Mouse (Mus musculus) megakaryocyte progenitor cell, adult 5-6 weeks (primary cell): ENCODE data around the gene Prep. TPM values are rescaled to one million over a fixed set of nuclear protein-coding genes. Genes with fewer than 3 reads are reported as not detected.
"Not testable (repeated sequence)": the region's sequence is repeated elsewhere in the genome, so short reads cannot be mapped to it uniquely, and the experiment has no call there.

Source experiments
- ATAC-seq: replicated peaks from 2 replicates; pipeline ENCODE4 v1.8.0; 2016; ENCODE audit warnings: mild to moderate bottlenecking, moderate TSS enrichment, inconsistent platforms; ENCODE audit not compliant: poor library complexity
- total RNA-seq, 2 experiments: library from RNA; stranded (forward) in 1 of 2; stranded (reverse) in 1 of 2; fragments of 157-497, 149-512 nt in 1 of 2; fragments of 200-1000 nt in 1 of 2; gene quantifications; 2 replicates each; pipeline versions ENCODE4 v1.2.3 to v1.2.4; 2015 to 2017

Prep gene
- total RNA-seq, 2 experiments from 2014 or later, result 10.0 to 12.7 TPM

DNA sequence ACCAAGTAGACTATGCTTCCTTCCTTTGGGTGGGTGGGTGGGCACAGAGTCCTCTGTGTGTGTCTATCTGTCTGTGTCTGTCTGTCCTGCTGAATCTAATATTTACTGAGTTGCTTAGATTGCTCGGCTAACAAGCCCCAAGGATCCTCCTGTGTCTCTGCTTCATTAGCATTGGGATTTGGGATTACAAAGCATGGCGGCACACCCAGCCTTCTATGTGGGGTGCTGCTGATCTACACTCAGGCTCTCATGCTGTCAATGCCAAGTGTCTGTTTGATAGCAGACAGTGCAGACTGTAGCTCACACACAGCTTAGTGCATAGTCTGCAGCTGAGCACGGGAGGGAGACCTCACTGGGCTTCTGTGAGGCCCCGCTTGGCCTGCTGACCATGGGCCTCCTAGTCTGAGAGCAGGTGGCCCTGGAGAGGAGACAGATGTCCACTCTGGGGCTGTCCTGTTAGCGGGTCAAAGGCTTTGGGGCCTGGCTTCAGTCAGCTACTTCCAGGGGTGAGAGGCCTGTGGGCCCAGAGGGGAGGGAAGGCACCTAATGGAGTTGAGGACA is 8.6 kb downstream of the Prep start:
- no peak for ATAC-seq

DNA sequence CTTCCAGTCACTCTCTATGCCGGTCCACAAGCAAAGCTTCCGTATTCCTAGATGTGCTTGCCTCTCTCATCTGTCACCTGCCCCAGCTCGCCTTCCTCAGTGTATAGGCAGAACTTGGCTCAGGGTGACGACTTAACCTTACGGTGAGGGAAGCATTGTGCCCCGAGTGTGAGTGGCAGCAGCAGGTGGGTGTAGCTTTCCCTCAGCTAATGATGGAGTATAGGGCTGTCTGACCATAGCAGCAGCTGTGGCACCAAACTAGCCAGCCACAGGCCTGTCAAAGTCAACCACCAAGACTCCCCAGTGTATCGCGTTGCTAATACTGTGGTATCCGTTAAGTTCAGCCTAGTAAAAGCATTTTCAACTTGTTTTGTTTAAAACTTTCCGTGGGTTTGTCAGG is 9.6 kb downstream of the Prep start:
- ATAC-seq, result no peak

DNA sequence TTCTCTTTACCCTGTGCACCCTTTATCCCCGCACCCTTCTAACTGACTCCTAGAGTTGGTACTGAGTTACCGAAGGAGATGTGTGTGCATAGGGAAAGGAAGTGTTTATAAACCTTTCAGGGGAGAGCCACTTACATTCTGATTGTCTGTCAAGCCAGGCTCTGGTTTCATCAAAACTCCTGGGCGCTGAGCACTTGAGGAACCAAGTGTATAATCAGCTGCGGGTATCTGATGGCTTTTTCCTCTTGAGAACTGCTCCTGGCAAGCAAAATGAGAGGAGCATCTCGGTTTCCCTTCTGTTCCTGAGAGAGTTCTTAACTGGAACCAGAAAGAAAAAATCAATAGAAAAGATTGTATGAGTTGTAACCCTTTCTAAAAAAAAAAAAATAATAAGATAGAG is 10.3 kb downstream of the Prep start:
- ATAC-seq, result no peak

DNA sequence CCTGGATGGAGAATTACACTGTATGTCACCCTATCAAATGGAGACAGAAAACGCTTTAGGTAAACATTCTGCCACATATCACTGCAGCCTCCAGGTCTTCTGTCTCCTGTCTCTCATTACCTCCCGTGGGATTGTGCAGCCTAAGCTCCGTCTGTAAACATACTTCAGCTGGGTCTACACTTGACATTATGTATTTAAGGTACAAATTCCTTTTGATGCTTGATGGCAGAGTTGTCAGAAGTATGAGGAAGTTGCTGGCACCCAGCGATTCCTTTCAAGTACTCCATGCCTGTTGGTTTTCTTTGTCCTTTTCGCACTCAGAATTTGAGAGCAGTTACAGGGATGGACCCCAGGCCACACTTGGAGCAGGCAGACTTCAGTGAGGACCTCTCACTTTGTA is 12.8 kb downstream of the Prep start:
- no peak for ATAC-seq

DNA sequence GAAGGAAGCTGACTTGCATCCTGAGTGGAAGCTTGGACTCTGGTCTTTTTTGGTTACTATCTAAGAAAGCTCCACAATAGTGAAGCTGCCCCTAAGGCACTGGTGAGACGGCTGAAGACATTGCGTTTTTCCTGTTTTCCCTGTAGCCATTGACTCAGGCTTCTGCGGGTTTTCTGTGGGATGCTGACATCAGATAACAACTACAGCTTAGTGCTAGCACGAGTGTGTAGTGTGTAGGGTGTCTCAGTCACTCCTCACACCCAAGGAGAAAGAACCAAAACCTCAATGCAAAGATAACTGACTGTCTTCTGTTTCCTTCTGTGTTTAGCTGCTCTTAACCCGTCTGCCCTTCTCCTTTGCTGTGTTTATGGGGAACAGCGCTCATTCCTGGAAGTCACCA is 13.5 kb downstream of the Prep start:
- peak; percentile 30; the same call in 1 of the 2 replicates for ATAC-seq

DNA sequence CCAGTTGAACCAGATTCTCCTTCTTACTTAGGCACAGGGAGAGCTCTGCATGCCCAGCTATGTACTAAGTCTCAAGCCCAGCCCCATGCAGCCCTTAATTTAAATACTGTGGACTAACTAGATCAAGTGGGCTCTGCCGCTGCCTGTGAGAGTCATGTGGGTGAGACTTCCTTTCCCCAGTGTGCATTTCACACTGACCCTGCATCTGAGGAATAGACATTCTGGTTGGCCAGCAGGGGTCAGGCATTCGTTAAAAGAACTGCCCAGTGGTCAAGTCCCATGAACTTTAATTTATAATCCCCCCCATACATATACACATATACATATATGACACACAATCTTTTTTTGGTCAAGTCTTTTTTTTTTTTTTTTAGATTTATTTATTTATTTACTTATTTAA is 15.7 kb downstream of the Prep start:
- ATAC-seq, result peak; percentile 38

DNA sequence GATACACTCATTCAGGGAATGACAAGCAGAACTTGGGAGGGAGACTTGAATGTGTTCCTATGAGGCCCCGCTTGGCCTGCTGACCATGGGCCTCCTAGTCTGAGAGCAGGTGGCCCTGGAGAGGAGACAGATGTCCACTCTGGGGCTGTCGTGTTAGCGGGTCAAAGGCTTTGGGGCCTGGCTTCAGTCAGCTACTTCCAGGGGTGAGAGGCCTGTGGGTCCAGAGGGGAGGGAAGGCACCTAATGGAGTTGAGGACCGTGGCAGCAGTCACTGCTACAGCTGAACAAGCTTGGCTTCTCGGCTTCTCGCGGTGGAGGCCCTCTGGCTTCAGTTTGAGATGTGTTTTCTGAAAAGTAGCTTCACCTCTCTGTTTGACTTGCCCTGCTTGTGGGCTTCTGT is 17.0 kb downstream of the Prep start:
- not testable (repeated sequence) for ATAC-seq

DNA sequence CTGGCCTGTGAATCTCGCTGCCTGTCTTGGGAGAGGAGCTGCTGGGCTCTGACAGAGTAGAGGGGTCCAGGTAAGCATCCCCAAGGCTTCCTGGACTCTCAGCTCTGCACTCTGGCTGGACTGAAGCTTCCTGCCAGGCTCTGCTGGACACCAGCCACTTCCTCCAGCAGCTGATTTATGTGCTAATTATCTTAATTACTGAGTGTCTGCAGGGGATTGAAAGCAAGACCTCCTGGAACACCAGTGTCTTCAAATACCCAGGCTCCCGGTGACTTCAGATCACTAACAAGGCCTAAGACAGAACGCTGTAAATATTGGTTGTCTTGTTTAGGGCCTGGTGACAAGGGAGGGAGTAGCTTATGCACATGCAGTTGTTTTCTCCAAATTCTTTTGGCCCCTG is 17.5 kb downstream of the Prep start:
- no peak for ATAC-seq

DNA sequence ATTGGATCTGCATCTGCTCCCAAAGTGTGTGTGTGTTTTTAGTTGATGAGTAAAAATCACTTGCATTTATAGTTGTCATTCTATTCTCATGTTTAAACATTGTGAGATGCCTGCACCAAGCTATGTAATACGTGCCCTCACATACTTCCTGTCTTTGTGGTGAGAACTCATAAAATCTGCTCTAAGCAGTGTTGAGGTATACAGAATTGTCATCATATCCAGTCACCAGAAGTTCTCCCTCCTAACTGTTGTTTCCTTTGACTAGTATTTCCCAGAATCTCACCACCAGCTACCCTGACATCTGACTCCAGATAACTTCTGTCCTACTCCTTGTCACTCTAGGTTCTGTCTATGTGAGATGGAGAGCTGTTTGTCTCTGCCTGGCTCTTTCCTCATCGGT is 18.3 kb downstream of the Prep start:
- ATAC-seq, result no peak

DNA sequence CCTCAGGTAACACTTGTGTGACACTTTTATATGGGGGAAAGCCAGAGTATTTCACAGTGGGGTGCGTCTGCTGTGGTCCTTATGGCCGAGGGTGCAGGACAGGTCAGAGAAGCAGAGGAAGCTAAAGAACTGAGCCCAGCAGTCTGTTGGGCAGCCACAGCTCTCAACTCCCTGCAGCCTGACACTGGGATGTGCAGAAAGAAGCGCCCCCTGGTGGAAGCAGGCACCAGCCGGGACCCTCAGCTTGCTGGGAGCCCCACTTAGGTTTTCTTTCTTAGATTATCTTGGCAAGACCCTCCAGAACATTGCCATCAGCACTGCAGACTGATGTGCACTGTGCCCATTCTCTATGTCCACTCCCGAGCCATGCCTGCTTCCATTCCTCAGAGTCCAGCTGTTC is 19.6 kb downstream of the Prep start:
- peak; percentile 56 for ATAC-seq

DNA sequence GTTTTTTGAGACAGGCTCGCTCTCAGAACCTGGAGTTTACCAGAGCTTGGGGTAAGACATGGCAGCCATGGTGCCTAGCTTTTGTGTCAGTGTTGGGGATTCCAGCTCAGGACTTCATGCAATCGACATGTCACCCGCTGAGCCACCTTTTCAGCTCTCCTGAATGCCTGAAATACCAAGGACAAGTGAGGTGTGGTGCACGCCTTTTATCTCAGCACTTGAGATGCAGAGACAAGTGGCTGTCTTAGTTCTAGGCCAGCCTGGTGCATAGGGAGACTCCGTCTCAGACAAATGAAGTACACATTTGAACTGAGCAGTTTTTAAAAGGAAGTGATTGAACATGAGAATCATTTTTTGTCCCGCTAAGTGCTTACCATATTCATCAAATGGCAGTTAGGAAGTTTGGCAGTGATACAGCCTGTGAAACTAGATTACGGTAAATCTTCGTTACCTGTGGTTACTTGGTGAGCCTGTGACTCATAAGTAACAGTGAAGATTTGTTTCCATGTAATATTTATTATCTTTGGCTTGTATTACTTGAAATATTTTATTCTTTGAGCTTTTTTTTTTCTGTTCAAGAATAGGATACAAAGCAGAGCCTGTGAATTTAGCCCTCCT is 24.6 kb downstream of the Prep start:
- no peak for ATAC-seq

DNA sequence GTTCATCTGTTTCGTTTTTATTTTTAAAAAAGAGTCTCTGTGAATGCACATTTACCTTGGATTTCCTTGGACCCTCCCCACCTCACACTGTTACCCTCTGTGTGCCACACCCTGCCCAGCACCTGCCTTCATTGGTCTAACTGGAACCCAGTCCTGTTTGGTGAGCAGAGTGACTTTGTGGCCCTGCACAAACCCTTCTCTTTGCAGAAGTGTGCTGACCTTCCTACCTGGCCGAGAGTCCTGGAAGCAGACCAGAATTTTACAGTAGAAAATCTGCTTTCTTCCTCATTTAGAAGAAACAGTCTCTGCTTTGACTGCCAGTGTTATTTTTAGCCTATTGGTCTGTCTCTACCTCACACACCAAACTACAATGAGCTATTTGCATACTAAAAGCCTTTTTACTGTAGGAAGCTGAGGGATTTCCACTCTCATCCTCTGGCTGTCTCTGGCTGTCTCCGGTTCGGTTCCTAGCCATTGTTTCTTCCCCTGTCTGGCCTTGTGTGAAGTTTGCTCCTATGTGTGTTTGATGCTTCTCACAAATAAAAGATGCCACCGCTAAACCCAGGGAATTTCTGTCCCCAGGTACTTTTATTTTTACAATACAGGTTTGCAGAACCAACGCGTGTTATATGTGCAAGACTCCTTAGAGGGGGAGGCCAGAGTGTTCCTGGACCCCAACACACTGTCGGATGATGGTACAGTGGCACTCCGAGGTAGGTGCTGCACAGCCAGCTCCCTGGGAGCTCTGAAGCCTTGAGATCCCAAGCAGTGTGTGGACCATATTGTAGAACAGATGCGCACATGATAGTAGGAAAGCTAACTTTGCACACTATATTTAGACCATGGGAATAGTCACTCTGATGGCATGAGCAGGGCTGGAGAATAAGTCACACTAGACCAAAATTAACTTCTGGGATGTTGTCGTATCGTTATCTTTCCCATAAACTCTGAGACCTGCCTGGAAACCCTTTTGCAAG is 25.4 kb downstream of the Prep start:
- ATAC-seq, result no peak

DNA sequence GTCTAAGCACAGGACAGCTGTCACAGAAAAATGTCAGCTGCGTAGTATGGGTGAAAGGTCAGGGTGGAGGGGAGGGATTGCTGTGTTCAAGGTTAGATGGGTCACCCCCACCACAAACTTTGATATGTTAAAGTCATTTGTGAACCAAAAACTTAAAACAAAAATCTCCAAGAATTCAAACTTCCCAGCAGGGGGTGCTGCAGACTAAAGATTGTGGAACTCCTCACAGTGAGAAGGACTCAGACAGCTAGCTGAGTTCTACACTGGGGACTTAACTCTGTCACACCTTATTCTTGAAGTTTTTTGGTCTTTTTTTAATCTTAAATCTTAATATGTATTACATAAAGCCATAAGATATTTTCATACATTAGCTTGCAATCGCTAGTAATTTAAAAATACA is 31.7 kb downstream of the Prep start:
- ATAC-seq, result peak; percentile 42; the same call in 1 of the 2 replicates

DNA sequence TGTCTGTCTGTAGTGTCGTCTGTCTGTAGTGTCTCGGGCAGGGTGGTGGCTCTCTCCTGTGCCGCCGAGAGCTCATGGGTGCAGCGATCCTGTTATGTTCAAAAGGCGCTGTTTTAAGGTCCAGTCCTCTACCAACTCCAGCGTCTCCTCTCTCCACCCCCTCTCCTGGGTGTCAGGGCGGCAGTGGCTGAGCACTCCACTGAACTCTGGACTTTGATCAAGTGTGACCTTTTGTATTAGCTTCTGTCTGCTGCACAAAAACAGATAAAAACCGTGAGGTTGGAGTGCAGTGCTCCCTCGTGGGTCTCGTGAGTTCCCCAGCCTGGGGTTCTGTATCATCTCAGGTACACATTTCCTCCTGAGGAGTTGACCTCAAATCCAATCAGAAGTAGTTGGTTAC is 33.5 kb downstream of the Prep start:
- ATAC-seq, result no peak

DNA sequence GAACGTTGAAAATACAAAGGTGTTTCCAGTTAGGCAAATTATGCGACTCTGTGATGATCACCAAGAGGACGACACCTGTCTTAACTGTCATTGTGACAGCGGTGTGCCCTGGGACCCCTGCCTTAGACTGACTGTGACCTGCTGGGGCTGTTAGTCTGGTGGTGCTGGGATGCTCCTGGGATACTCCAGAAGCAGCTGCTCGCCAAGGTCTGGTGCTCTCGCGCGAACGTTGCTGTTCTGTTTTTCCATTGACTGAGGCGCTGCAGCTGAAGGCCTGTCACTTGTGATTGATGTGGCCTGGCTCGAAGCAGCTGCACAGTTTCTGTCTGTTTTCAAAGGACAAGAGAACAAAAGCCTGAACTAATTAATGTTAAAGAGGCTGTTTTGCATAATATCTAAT is 36.2 kb downstream of the Prep start:
- no peak for ATAC-seq

DNA sequence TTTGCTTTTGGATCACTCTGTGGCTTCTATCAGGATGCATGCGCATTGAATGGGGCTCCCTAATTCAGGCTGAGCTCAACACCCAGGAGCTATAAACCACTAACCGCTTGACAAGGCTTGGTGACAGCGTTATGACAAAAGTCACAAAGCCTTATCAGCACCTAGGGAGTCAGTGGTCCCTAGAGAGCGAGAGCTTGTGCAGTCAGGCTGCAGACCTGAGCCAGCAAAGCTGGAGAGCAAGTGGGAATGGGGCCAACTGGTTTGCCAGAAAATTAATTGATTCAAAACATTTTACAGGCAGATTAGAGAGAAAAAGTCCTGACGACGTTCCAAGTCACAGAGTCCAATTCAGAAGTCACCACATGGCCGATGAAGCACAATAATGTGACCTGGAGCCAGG is 37.1 kb downstream of the Prep start:
- ATAC-seq, result no peak

DNA sequence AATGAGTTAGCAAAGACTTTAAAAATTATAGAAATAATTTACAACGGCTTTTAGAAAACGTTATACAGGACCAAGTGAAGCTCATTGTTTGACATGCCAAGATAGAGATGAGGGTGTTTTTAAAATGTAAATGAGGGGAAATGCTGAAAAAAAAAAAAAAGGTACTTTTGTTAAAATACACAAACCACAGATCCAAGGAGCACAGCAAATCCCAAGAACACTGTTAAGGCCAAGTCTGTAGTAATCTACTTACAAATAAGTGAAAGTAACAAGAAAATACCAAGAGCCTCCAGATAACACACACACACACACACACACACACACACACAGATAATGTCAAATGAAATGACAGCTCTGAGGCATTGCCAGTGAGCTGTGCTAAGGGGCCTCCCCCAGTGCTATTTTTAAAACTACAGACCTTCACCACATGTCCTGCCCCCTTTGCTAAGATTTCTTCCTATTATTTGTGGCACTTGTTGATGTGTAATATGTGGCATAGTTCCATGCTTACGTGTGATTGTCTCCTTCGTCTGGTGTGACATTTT is 37.6 kb downstream of the Prep start:
- no peak for ATAC-seq

DNA sequence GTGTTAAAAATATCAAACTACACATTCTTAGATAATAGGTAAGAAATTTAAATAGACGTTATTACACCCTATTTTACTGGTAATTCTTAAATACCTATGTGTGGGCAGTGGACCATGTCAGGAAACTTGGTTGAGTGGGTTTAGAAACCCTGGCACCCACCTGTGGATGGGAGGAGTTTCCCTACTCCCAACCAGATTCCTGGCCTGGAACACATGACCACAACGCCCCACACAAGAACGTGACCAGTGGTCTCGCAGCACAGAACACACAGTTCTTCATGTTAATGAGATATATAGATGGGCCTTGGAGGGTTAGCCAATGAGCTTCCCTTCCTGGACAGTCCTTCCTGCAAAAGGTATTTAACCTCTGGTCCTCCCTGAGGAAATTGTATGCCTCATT is 39.5 kb downstream of the Prep start:
- ATAC-seq, result no peak

DNA sequence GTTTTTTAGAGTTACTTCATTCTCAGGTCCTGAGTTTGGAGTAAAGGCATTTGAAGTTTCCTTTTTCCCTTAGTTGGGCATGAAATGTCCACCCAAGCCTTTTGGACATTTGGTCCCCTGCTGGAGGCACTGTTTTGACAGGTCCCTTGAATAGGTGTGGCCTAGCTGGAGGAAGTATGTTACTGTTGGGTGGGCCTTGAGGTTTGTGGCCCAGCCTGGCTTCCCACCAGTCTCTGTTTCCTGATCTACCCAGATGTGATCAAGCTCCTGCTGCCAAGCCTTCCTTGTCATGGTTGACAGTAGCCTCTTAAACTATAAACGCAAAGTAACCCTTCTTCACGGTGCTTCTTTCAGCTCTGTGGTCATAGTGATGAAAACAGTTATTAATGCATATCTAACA is 40.3 kb downstream of the Prep start:
- peak; percentile 48; the same call in 1 of the 2 replicates for ATAC-seq

DNA sequence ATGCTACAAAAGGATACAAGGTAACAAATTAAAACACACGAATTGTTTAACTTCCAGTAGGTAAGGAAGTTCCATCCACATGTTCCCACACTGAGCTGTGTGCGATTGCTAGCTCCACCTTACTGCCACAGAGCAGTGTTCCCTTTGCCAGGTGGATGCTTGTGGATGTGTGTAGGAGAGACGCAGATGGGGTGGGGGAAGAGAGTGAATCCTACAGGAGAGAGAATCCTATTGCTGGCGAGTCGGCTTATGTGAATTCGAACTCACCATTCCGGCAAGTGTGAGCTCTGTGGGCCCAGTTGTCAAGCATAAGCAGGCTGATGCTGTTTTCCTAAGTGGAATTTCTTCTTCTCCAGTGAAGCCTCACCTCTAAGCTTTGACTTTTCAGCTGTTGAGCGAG is 42.0 kb downstream of the Prep start:
- no peak for ATAC-seq

DNA sequence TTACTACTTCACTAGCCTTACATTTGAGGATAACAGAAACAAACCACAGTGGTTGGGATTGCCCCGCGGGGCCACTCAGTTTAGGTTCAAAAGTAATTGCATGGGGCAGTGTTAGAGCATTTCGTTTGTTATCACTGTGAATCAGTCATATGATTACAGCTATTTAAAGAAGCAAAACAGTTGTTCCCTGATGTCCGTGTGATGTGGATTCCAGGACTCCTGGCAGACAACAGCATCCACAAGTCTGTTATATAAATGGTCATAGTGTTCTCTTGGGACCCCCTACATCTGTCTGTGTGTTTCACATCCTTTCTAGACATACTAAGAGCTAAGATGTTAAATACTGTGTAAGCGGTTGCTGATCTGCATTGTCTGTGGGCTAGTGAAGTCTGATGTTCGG is 43.0 kb downstream of the Prep start:
- no peak for ATAC-seq

DNA sequence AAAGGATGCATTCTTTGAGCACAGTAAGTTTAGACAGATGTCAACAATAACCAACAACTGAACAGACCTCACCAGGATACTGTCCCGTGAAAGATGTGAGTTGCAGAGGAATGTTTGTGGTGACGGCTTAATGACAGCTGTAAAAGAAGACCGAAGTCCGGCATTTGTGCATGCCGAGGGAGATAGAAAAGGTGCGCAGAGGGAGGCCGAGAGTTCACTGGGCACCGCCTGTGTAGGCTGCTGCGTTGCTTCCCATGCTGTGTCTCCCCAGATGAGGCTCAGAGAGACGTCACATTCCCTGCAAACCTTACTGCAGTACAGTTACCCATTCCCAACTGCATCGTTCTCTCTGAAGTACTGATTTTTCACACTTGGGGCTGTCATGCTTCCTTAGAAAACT is 45.9 kb downstream of the Prep start:
- no peak for ATAC-seq
